Mouse (Mus musculus) left cerebral cortex, postnatal 14 days (tissue): Measurements from ENCODE around the gene Coq7. TPM values are rescaled to one million over a fixed set of nuclear protein-coding genes. Genes with fewer than 3 reads are reported as not detected.
A peak's percentile ranks its signal among the peaks of the same experiment; 100 is the strongest.

Experiments used
- DNase-seq, 2 experiments: peaks; one replicate each; pipeline ENCODE4 v3.0.0; 2021 to 2022; ENCODE audit warnings: low spot score in 2 of 2, mixed read lengths in 1 of 2
- intact Hi-C: fragments of 180-260 bp; cut with DNase I; formaldehyde crosslinking; loops from one replicate; pipeline ENCODE4 v1.15.1; 2025
- total RNA-seq, 2 experiments: library from RNA; stranded (reverse); gene quantifications; 2 replicates each; pipeline ENCODE4 v1.2.3; 2021

Gene Coq7
- total RNA-seq, 2 experiments from 2014 or later: 38.6 to 39.4 TPM

- no peak for DNase-seq
- intact Hi-C loops: no loop called here
Measured at GRCm38 (mm10) chr7:118502333-118502732, 30.8 kb downstream of the Coq7 start.

DNA sequence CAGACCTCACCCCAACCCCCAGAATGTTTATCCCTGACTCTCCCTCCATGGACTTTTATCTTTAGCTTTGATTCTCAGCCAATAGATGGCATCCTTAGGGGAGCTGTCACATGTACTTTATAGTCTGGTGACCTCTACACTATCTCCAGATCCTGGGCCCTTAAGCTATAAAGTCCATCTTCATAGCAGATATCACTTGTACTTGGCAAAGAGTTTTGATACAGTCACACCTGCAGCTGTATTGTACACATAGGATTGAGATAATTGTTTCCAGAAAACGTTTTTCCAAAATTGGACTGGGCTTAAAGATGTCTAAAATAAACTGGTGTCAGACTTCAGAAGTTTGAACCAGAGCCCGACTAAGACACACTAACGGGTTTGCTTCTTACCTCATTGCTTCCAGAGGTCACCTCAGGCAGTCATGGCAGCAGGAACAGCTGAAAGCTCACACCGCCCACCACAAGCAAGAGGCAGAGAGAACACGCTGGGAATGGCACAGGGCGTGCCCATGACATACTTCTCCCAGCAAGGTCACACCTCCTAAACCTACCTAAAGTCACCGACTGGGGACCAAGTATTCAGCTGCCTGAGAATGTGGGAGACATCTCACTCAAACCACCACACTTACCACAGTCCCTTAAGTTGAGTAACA is 33.2 kb downstream of the Coq7 start:
- no peak for DNase-seq
- intact Hi-C loops: no loop called here

DNA sequence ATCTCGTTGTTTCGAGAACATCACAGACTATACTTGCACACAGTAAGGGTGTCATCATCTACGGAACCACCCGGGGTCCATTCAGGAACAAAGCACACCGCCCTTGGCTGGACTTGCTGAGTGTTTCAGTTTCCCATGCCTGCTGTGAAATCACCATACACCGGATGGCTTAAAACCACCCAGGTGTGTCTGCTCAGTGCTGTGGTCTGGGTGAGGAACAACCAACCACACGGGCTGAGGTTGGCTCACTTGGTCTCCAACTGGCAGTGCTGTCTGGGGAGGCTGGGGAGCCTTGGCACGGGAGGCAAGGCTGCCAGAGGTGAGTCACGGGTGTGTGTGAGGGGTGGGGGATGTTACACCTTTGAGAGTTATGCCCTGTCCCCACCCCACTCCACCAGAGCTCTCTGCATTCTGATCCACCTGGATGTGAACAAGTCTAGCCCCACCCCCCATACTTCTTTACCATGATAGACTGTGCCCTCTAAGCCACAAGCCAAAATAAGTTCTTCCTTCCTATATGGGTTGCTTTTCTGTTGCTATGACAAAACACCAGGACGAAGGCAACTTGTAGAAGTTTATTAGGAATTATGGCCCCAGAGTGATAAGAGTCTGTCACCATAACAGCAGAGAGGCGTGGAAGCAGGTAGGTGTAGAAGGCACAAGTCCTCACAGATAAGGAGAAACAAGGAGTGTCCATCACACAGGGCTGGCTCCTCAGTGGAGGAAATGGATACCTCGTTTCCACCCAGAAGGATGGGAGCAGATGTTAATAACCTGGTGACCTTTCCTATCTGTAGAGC is 34.0 kb downstream of the Coq7 start:
- DNase-seq: no peak
- intact Hi-C loops: no loop called here

DNA sequence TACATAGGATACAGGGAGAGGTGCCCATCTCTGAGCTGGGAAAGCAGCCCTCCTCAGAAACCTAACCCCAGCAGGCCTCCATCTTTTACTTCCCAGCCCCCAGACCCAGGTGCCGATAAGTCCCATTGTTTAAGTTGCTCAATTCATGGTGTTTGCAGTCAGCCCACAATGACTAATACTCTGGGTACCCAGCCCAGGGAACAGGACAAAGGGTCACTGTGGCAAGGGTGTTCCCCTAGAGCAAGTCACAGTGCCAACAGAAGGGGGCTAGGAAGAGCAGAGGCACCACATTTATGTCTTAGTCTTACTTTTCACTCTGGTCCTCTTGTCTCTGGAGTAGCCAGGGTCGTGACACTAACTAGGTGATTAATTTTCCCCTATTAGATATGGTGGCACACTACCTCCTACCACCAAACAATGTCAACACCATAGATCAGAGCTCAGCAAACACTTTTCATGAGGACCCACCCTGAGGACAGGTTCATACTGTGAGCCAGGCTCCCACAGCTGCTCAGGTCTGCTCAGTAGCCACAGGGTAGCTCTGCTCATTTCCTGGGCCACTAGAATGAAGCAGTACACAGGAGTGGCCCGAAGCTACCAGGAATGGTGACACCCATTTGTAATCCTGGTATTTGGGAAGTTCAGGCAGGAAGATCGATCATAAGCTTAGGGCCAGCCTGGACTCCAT is 38.1 kb downstream of the Coq7 start:
- intact Hi-C loops: no loop called here
- DNase-seq: no peak

DNA sequence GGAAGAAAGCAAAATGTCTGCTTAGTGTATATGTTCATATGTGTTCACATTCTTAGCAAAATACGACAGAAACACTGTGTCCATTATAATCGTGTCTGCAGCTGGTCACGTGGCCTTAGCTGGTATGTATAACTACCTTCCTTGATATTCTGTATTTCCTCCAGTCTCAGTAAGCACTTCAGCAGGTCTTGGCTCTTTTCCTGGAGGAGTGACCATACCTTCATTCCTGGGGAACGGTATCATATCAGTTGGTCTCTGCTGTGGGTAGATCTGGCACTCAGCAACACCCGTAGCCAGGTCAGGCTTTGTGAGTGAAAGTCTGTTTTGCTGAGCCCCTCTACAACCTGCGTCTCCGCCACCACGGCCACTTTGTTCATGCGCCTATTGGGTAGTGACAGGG is 39.3 kb downstream of the Coq7 start:
- intact Hi-C loops: no loop called here
- no peak for DNase-seq

DNA sequence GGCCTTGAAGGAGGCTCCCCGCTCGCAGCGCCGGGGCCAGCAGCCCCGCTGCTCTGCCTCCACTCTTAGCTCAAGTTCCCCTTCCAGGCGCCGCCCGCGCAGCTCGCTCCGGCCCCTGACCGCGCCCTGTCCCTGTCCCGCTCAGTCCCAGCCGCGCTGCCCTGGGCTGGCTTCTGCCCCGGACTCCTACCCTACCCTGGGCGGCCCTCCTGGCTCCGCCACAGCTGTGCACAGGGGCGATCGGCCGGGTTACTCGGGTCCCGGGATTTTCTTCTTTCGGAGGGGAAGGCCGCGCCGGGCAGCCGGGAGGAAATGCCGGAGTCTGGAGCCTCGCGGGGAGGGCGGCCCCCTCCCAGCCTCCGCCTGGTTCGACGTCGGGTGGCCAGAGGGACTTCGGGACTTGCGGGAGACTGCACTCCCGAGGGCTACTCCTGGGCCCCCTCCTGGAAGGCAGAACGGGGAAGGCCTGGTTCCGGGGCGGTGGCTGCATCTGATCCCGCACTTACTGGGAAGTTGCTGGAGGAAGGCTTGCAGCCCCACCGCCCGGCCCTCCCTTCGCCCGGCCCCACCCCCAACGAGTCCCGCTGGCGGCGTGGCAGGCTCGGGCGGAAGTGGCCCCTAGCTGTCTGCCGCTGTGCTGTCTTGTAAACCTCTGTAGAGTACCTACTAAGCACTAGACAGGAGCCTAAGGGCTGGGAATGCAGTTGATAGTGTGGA is 41.6 kb downstream of the Coq7 start, which contains the start of gene Itpripl2:
Itpripl2 (minus strand) TSS at position 545 of the 717 bp plus-strand sequence.
- intact Hi-C loops: no loop called here
- peak in 1 of 2 experiments; percentile 28 for DNase-seq

GRCm38 (mm10) chr7:118490666-118491430 is 42.3 kb downstream of the Coq7 start:
- intact Hi-C loops: no loop called here
- DNase-seq: peak; percentile 11 to 54

- intact Hi-C loops: no loop called here
- no peak for DNase-seq
Measured at GRCm38 (mm10) chr7:118489706-118490665, 43.2 kb downstream of the Coq7 start.

DNA sequence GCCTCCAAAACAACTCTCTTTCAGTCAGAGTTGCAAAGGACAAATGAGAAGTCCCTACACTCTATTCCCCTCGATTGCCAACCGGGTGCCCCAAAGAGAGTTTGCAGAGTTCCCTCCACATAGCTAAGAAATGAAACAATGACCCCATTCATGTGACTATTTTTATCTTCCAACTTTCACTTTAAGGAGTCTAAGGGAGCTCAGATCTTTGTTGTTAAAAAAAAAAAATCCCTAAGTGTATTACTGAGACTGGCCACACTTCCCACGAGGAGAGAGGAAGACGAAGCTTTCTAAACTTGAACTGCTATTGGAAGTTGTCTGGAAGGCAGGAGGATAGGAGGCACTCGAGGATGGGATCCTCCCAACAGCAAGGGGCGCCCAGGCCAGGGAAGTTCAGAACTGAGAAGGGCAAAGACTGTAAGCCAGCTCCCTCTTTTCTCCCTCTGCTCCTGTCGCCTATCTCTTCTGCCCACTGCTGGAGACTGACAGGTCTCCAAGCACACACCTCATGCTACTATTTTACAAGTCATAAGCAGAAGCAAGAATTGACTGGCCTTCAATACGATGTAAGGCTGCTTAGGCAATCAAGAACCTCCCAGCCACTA is 45.0 kb downstream of the Coq7 start:
- intact Hi-C loops: no loop called here
- no peak for DNase-seq

DNA sequence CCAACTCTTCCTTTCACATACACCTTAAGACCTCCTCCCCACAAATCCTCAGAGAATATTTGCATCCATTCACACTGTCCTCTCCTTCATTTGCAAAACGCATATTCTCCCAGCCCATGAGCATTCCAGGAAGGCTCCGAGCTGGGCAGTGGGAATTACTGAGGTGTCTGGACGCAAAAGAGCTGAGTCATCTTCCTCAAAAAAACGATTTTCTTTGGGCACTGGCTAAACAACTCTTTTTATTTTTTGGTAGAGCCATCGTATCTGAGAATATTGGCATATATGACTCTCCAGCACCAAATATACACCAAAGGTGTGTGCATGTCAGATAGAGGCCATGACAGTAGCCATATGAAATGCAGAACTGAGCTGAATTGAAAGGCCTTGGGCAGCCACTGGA is 46.2 kb downstream of the Coq7 start:
- intact Hi-C loops: no loop called here

DNA sequence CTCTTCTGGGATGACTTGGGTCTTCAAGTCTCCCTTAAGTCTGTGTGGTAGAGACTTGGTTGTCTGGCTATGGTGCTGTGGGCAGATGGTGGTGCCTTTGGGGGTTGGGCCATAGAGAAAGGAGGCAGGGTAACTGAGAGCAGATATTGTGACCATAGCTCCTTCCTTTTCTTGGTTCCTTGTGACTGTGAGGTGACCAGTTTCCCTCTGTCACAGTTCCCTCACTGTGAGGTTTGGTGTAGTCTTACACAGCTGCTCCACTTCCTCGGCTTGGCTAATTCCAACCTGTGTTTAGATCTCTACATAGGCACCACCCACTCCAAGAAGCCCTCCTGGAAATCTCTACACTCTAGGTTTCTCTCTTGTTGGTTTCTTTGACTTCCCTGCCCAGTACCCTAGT is 49.2 kb downstream of the Coq7 start:
- no peak for DNase-seq
- intact Hi-C loops: no loop called here

More for the DNA sequence above, 46.2 kb downstream of the Coq7 start:
- DNase-seq: no peak

DNA sequence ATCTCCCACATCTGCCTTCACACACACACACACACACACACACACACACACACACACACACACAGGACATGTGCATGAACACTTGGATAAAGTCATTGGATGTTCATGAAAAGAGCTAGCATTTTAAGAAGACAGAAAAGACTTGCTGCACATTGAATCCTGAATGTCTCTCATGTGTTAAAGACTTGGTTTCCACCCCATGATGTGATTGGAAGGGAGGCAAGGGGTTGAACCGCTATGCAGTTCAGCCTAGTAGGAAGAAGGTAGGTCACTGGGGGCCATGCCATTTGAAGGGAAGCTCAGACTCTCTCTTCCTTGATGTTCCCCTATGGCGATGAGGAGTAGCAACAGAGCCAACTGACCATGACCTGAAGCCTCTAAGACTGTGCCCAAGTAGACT is 51.2 kb downstream of the Coq7 start:
- intact Hi-C loops: no loop called here
- DNase-seq: no peak

DNA sequence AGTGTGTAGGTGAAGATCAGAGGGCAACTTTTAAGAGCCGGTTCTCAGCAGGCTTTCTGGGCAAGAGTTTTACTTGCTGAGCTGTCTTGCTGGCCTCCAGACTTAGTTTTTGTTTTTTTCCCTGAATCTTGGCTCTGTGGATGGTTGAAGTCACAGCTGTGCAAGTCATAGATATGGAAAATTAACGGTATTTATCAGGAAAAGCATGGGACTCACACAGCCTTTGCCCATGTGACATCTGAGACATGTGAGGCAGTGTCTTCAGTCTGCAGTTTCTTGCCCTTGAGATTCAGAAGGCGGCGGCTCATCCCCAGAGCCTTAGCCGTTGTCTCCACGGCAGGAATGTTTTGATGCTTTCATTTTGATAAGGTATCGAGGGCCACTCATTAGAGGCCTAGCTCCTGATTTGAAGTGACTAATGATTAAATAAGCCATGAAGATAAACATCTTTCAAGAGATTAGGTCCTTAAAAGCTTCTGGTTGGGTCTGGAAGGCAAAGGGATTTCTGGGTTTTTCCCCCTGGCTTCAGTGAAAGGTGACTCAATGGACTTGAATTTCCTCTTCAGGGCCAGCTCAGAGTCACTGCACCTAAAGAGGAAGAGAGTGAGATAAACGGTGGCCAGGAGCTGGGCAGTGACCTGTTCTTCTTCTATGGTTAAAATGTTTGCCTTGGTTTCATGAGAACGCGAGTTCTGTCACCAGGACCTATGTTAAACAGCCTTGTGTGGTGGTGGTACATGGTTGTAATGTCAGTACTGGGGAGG is 51.9 kb downstream of the Coq7 start:
- no peak for DNase-seq
- intact Hi-C loops: no loop called here

DNA sequence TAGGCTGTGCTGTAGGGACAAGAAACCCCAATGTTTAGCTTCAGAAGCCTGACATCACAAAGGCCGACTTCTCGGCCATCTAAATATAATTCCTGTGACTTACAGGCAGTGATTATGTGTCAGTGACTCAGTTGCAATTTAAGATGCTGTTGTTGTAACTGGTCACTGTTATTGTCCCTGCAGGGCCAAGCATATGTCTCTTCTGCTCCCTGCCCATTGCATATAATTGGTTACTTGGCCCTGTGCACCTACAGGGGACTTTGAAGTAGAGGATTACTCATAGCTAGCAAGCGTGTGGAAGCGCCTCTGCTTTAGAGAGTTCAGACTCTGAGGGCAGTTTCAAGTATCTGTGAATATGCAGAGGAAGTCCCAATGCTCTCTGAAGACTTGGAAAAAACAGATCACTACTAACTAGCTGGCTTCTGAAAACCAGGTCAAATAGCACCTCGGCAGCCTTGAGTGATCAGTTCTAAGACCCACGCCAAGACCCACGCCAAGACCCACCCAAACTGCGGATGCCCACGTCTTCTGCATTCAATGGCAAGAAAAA is 52.9 kb downstream of the Coq7 start:
- no peak for DNase-seq
- intact Hi-C loops: no loop called here

DNA sequence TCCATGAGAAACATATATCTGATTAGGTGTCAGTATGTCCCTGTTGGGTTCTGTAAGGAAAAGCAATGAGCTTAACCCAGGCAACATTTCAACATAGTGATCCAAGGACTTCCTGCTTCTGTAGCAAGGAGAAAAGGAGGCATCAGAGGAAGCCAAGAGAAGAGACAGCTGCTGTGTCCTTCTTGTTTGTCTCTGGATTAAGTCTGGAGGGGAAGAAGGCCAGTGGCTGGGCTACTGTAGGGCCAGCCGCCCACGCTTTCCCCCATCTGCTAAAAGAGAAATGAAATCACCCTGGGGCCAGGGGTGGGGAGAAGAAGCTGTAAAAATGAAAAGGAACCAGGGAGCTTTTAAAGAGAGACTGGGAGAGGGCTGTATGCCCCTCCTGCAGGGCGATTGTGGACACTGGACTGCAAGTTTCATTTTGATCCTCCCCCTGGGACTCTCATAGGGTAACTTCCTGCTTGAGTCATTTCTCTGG is 54.3 kb downstream of the Coq7 start:
- DNase-seq: no peak
- intact Hi-C loops: no loop called here

- intact Hi-C loops: no loop called here
Measured at GRCm38 (mm10) chr7:118476428-118476827, 56.7 kb downstream of the Coq7 start.

More at GRCm38 (mm10) chr7:118476428-118476827, 56.7 kb downstream of the Coq7 start:
- no peak for DNase-seq
